In the genomic region with DNA sequence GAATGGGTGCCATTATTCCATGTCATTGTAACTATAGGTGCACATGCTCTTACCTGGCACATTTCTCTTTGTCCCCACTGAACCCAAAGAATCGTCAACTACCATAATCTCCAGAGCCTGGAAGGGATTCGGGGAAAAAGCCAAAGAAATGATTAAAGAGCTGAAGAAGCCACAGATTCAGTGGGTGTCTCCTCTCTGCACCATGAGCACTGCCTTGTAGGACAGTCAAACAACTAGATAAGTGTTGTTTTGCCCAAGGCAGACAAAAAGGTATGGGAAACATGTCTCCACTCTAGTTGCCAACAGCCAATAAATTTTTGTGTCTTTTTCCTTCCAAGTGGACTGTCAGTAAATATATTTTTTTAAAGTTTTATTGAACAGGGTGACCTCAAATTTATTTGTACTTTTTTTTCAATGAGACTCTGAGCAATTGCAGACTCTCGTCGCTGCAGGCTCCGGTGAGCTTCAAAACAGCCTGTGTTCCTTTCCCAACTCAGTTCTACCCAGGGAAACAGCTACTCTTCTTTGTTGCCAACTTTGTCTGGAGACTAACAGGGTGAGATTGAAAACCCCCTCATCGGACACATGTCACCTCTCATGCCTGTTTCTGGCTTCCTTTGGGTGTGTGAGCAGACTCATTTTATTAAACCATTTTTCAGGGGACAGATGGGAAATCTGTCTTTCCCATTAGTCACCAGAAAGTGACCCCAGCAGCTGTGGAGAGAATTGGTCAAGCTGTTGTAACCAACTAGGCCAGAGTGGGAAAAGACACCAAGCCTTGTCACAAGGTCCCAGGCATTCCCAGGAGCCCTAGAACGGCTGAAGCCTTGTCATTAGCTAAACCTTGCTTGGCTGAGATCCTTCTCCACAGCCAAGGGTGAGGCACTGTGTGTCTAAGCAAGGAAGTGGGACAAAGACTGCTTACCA, we compare ENCODE assay signal across 8 mouse cellular contexts.
DNase-seq lines count a peak whose midpoint lies in the region; ATAC-seq lines count a peak whose summit lies in the region.

No protein-coding gene starts in this region.

- H3K27ac ChIP-seq in midbrain, embryonic 11.5 days (ENCODE audit: low read depth, low read length): no peak overlapping the region
- H3K27ac ChIP-seq in midbrain, embryonic 10.5 days (replicated peaks): no peak overlapping the region
- H3K27ac ChIP-seq in limb, embryonic 15.5 days: peak overlapping the region; percentile 66

- H3K9ac ChIP-seq in midbrain, embryonic 11.5 days (ENCODE audit: low read length): no peak overlapping the region
- H3K9ac ChIP-seq in limb, embryonic 15.5 days: no peak overlapping the region

- no peak overlapping the region for H3K4me2 ChIP-seq in midbrain, embryonic 11.5 days
- H3K4me2 ChIP-seq in limb, embryonic 15.5 days: no peak overlapping the region

- H3K36me3 ChIP-seq in midbrain, embryonic 11.5 days (ENCODE audit: control insufficient read depth, insufficient read depth, low read length): no peaks in the 10 kb centered on the region
- H3K36me3 ChIP-seq in midbrain, embryonic 10.5 days: no peaks in the 10 kb centered on the region
- no peaks in the 10 kb centered on the region for H3K36me3 ChIP-seq in limb, embryonic 15.5 days

- no peak overlapping the region for H3K4me3 ChIP-seq in midbrain, embryonic 11.5 days (ENCODE audit: low read depth, low read length)
- no peak overlapping the region for H3K4me3 ChIP-seq in midbrain, embryonic 10.5 days
- no peak overlapping the region for H3K4me3 ChIP-seq in limb, embryonic 15.5 days

- no peaks in the 10 kb centered on the region for H3K9me3 ChIP-seq in midbrain, embryonic 11.5 days (ENCODE audit: control insufficient read depth, low read length)
- no peaks in the 10 kb centered on the region for H3K9me3 ChIP-seq in midbrain, embryonic 10.5 days (replicated peaks)
- no peaks in the 10 kb centered on the region for H3K9me3 ChIP-seq in limb, embryonic 15.5 days

- no peak for ATAC-seq in midbrain, embryonic 11.5 days (ENCODE audit: low FRiP score)
- ATAC-seq in limb, embryonic 15.5 days (ENCODE audit: insufficient number of reproducible peaks, low FRiP score, low TSS enrichment, low read depth): peak; percentile 58
- no peak for ATAC-seq in CD4-positive, CD25-positive, alpha-beta regulatory T cell, adult 4 months

- WGBS in midbrain, embryonic 11.5 days: 81% methylated on average over 7 of the region's 7 CpGs
- WGBS in midbrain, embryonic 10.5 days: 88% methylated on average over 7 of the region's 7 CpGs
- 40% methylated on average over 7 of the region's 7 CpGs for WGBS in limb, embryonic 15.5 days

- H3K27me3 ChIP-seq in midbrain, embryonic 11.5 days (ENCODE audit: control insufficient read depth, insufficient read depth, low read length): no peaks in the 10 kb centered on the region
- no peaks in the 10 kb centered on the region for H3K27me3 ChIP-seq in midbrain, embryonic 10.5 days (ENCODE audit: low read depth, poor library complexity, severe bottlenecking)
- no peaks in the 10 kb centered on the region for H3K27me3 ChIP-seq in limb, embryonic 15.5 days

- peak; percentile 55 for DNase-seq in adrenal gland, postnatal 10 days
- DNase-seq in adrenal gland, postnatal 4 days (ENCODE audit: low spot score in 2 of 2): no peak
- peak; percentile 86 for DNase-seq in midbrain, embryonic 11.5 days (ENCODE audit: low spot score, missing footprints)
- no peak for DNase-seq in midbrain, embryonic 10.5 days (ENCODE audit: low spot score)
- no peak for DNase-seq in thymus, postnatal 14 days
- no peak for DNase-seq in MN1 (ENCODE audit: low spot score)

- no peaks in the 10 kb centered on the region for H3K4me1 ChIP-seq in midbrain, embryonic 11.5 days (ENCODE audit: control insufficient read depth, insufficient read depth, low read length)
- H3K4me1 ChIP-seq in midbrain, embryonic 10.5 days: peaks cover 12% of the 10 kb centered on the region
- peaks cover 19% of the 10 kb centered on the region for H3K4me1 ChIP-seq in limb, embryonic 15.5 days

Comparison
In these comparisons a context has a peak if more than half of its experiments do, and no peak if none do; other contexts are left out.
1. DNase-seq: peak in adrenal gland, postnatal 10 days (single experiment) and midbrain, embryonic 11.5 days (single experiment); none in adrenal gland, postnatal 4 days (0 of 2), midbrain, embryonic 10.5 days (single experiment), thymus, postnatal 14 days (single experiment) and MN1 (single experiment).